Mouse (Mus musculus): ENCODE data around the gene Gm10118. TPM values are rescaled to one million over a fixed set of nuclear protein-coding genes. Genes with fewer than 3 reads are reported as not detected.

Gm10118 gene
- 2.9 and 3.1 TPM in 2 replicates for polyA plus RNA-seq (2012; rRNA removed)

GRCm38 (mm10) chr10:63927334-63927733 is at the start of gene Gm10118:
Gm10118 (minus strand) TSS chr10:63927434.
- DNase-seq (ENCODE audit: extremely low spot score in 1 of 2, low spot score in 1 of 2): no peak

DNA sequence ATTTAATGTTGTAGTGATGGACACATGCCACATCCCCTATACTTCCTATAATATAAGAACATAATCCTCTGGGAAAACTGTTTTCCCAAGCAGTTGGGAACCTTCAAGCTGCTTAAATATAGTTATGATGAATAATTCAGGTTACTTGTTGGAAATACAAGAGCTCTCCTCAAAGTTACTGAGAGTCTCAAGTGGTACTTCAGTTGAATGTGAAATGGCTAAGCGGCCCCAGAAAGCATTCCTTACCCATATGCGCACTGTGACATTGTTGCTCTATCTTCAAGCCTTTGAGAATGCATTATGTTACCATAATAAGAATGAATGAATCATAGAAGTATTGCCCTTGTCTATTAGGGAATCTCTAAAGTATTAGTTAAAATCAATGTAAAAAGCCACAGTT is 45.1 kb upstream of the Gm10118 start:
- DNase-seq (ENCODE audit: extremely low spot score in 1 of 2, low spot score in 1 of 2): no peak

GRCm38 (mm10) chr10:63954308-63954930 is 27.2 kb upstream of the Gm10118 start:
- DNase-seq (ENCODE audit: extremely low spot score in 1 of 2, low spot score in 1 of 2): peak in 1 of 2 experiments; percentile 25

DNA sequence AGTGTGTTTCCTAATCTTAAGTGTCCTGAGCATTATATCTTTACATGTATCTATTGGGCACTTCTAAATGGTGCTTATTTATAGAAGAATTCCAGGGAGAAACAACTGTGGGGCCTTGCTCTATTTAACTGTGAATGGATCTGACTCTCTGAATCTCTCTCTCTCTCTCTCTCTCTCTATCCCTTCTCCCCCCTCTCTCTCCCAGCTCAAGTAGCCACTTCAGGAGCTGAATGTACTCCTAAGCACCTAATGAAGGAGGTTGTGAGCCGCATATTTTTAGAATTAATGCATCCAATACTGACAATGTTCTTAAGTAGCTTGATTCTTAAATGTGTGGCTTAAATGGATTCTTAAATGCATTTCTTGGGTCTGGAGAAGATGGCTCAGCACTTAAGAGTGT is 24.2 kb upstream of the Gm10118 start:
- DNase-seq (ENCODE audit: extremely low spot score in 1 of 2, low spot score in 1 of 2): no peak

GRCm38 (mm10) chr10:63950867-63951266 is 23.6 kb upstream of the Gm10118 start:
- DNase-seq (ENCODE audit: extremely low spot score in 1 of 2, low spot score in 1 of 2): no peak

DNA sequence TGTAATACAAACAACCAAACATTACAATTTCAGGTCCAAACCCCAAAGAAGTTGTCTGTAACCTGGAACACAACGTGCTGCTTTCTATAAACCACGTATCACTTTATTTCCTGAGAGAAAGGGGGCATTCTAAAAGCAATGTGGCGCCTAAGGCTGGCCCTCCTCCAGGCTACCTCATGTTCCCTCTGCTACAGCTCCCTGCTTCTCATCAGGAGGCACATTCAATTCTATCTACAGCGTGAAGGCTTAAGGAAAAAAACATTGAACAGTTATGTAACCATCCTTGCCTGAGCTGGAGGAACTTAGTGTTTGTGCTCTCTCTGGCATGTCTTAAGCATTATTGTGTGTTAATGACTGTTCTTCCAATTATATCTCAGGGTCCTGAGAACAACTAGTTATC is 20.0 kb upstream of the Gm10118 start:
- peak; percentile 14 to 61 for DNase-seq (ENCODE audit: extremely low spot score in 1 of 2, low spot score in 1 of 2)

- DNase-seq (ENCODE audit: extremely low spot score in 1 of 2, low spot score in 1 of 2): no peak
These were observed 18.3 kb upstream of the Gm10118 start for GRCm38 (mm10) chr10:63945534-63945933.

DNA sequence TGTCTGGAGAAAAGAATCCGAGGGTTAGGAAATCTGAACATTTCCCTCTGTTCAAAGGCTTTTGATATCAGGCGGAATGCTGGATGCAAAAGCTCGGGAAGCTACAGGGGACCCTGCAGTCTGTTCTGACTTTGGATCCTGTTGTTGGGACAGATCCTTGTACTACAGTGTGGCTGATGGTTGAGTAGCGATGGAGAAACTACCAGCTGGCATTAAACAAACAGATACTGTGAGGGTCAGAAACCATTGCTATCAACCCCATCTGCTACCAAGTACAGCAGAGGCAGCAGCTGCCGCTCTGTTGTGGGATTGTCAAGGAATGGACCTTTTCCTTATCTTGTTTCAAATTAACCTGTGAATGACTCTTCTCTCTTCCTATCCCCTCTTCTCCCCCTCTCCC is 6.7 kb upstream of the Gm10118 start:
- DNase-seq (ENCODE audit: extremely low spot score in 1 of 2, low spot score in 1 of 2): no peak

DNA sequence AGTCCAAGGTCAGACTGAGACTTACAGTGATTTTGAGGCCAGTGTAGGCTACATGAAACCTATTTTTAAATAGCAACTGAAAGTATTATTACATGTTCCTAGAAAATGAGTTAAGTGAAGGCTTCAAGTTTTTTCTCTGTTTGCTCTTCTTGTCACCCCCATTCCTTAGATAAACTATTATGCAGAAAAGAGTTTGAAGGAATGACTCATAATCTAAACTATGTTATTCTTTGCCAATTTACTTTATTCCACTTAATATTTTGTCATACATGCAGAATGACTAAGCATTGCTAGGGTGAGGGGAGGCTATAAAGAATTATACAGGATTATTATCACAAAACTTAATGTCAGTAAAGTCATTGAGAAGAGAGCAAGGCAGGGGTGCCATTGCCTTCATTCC is 18.4 kb downstream of the Gm10118 start:
- no peak for DNase-seq (ENCODE audit: extremely low spot score in 1 of 2, low spot score in 1 of 2)

DNA sequence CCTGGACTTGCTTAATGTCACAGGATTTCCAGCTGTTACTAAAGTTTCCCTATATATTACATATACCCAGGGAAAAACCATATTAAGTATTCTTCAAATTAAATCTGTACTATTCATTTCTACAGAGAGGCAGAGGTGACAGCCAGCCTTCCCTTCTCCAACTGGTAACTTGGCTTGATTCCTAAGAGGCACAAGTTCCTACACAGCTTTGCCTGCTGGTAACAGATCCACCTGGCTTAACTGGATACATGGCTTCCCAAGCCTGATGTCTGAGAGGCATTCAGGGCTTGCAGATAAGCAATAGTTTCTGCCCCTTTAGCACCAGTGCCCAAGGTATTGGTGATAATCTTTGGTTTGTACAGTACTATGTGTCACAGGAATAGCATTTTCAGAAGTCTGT is 27.3 kb downstream of the Gm10118 start:
- DNase-seq (ENCODE audit: extremely low spot score in 1 of 2, low spot score in 1 of 2): no peak

- peak in 1 of 2 experiments; percentile 27 for DNase-seq (ENCODE audit: extremely low spot score in 1 of 2, low spot score in 1 of 2)
These were observed 32.6 kb downstream of the Gm10118 start for GRCm38 (mm10) chr10:63894612-63895011.

DNA sequence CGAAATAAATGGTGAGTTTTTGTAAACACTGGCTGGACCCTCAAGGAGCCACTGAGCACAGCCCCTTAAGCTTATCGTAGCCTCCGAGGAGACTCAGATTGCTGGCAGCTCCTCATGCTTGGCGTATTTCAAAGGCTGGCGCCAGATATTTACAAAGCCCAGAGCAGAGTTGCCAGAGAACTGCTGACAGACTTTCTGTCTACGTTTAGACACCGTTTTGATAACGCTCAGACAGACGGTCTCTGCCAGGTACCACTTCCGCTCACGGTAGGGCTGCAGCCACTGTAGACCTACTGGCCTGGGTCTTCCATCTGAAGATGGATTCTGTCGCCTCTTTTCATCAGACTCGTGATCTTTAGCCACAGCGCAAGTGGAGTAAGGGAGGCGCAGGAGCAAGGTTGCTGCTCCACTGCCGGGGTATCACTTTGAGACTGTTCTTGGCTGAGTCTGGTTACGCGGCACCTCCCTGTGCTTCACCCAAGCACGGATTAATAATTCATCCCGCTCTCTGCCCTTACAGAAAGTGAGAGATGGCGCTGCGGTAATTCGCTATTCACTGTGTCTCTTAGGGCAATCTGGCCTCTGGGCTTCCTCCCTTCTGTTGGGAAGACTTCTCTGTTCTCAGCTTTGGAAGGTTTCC is 40.7 kb downstream of the Gm10118 start:
- DNase-seq (ENCODE audit: extremely low spot score in 1 of 2, low spot score in 1 of 2): no peak

DNA sequence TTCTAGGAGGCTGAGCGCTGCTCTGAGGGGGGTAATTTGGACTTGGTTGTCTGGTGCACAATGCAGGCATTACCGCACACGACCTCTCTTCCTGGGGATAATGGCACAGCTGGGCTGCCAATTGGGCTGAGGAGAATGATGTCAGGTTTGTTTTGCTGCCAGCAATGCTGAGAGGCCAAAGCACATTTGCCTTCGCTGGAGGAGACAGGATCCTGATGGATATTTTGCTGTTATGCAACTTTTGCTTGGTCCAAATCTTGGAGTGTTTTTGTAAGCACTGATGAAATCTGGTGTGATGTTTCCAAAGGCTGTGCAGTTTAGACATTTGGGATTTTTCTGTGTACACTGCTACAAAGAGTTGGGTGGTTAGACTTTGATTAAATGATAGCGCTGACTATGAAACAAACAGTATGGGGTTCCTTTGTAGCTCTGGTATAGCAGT is 46.8 kb downstream of the Gm10118 start:
- peak in 1 of 2 experiments; percentile 47 for DNase-seq (ENCODE audit: extremely low spot score in 1 of 2, low spot score in 1 of 2)

Other genes starting within 250 kb of the Gm10118 start
- 36.6 and 39.6 TPM in 2 replicates for gene Lrrtm3, start 162.8 kb upstream of the Gm10118 start, polyA plus RNA-seq (2012; rRNA removed)

All from frontal cortex, adult 2 months (tissue).